Mouse (Mus musculus) forebrain, embryonic 13.5 days (tissue): Measurements from ENCODE around the gene Ripor1. TPM values are rescaled to one million over a fixed set of nuclear protein-coding genes. Genes with fewer than 3 reads are reported as not detected.
A peak's percentile ranks its signal among the peaks of the same experiment; 100 is the strongest.

Source experiments
- ATAC-seq: fragments of 200-750 bp; cut with Nextera tagmentation; 2 replicates; pipeline ENCODE4 v1.8.0; 2017
- H3K27ac ChIP-seq: fragments of 300-500 bp; sonication (generic); 2 replicates; pipeline ENCODE4 v1.5.1; 2015; ENCODE audit warnings: inconsistent platforms, mild to moderate bottlenecking, moderate library complexity
- H3K27me3 ChIP-seq: fragments of 300-500 bp; sonication (generic); 2 replicates; pipeline ENCODE4 v1.6.1; 2015; ENCODE audit warnings: mild to moderate bottlenecking, inconsistent platforms
- H3K36me3 ChIP-seq: fragments of 300-500 bp; sonication (generic); 2 replicates; pipeline ENCODE4 v1.6.1; 2015; ENCODE audit warnings: mild to moderate bottlenecking, inconsistent platforms; ENCODE audit not compliant: poor library complexity, severe bottlenecking
- H3K4me1 ChIP-seq: fragments of 300-500 bp; sonication (generic); 2 replicates; pipeline ENCODE4 v1.6.1; 2015; ENCODE audit warnings: inconsistent platforms
- H3K4me2 ChIP-seq: fragments of 300-500 bp; sonication (generic); 2 replicates; pipeline ENCODE4 v1.6.1; 2015; ENCODE audit warnings: inconsistent platforms, mild to moderate bottlenecking, moderate library complexity
- H3K4me3 ChIP-seq: fragments of 300-500 bp; sonication (generic); 2 replicates; pipeline ENCODE4 v1.5.1; 2015; ENCODE audit warnings: mild to moderate bottlenecking, inconsistent platforms
- H3K9ac ChIP-seq: fragments of 300-500 bp; sonication (generic); 2 replicates; pipeline ENCODE4 v1.6.1; 2015; ENCODE audit warnings: mild to moderate bottlenecking, inconsistent platforms
- H3K9me3 ChIP-seq: fragments of 300-500 bp; sonication (generic); replicated peaks from 2 replicates; pipeline ENCODE4 v1.6.1; 2016; ENCODE audit warnings: inconsistent platforms
- WGBS: fragments of 180-500 bp; shearing (Covaris S2); methylation state at CpG from one replicate; pipeline ENCODE4 v1.1.7; 2015; 5-methylcytosine and 5-hydroxymethylcytosine counted together
- polyA plus RNA-seq: library from polyadenylated mRNA; unstranded; fragments of >200 nt; fragmentation: Nextera tagmentation; extraction: Ambion mirVana; gene quantifications from 2 replicates; pipeline ENCODE4 v1.2.1, GENCODE M21; 2015

Ripor1 gene
- polyA plus RNA-seq, 1 experiment from 2014 or later = 17.6 TPM

DNA sequence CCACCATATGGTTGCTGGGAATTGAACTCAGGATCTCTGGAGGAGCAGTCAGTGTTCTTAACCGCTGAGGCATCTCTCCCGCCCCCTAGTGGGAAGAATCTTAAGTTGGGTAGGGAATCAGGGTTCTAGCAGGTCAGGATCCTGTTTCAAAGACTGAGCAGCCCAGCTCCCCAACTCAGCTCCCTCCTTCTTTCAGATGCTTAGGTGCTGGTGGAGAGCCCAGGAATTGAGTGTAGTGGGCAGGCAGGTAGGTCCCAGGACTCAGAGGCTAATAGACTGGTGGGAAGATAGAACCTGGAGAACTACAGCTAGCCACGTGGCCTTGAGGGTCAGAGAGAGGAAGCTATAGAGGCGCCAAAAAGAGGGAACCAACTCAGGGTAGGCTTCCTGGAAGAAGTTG is 2.6 kb downstream of the Ripor1 start:
- H3K9ac ChIP-seq = no peak overlapping the region
- ATAC-seq = no peak
- no peak overlapping the region for H3K4me2 ChIP-seq

DNA sequence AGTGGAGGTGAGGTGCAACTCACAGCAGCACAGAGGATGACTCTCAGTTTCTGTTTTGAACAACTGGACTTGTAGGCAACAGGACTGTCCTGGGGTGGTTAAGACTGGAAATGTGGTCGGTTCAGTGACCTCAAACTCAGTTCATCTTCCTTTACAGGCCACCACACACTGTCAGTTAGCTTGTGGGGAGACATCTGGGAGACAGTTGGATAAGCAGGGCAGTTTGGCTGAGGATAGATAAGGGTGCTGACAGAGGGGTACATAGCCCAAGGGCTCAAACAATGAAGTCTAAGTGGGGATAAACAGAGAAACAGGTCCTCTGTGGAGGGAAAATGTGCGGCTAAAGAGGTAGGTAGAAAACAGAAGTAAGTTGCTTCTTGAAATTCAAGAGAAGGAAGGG is 4.3 kb downstream of the Ripor1 start:
- H3K4me3 ChIP-seq = no peak overlapping the region
- H3K9me3 ChIP-seq = no peaks in the 10 kb centered on the region
- H3K27me3 ChIP-seq = peaks cover 23% of the 10 kb centered on the region
- no peak overlapping the region for H3K9ac ChIP-seq
- no peak for ATAC-seq
- no peak overlapping the region for H3K27ac ChIP-seq
- H3K4me1 ChIP-seq = peaks cover 36% of the 10 kb centered on the region
- H3K4me2 ChIP-seq = no peak overlapping the region
- 83% methylated on average over 2 of the region's 2 CpGs for WGBS
- no peaks in the 10 kb centered on the region for H3K36me3 ChIP-seq

More for the DNA sequence above, 2.6 kb downstream of the Ripor1 start:
- Histone ChIP-seq H3K9me3 (no peaks in the 10 kb centered on the region), H3K27ac (no peak overlapping the region), H3K4me3 (no peak overlapping the region), H3K4me1 (peaks cover 22% of the 10 kb centered on the region), H3K27me3 (peaks cover 17% of the 10 kb centered on the region), H3K36me3 (no peaks in the 10 kb centered on the region)
- 29% methylated on average over 4 of the region's 4 CpGs for WGBS

DNA sequence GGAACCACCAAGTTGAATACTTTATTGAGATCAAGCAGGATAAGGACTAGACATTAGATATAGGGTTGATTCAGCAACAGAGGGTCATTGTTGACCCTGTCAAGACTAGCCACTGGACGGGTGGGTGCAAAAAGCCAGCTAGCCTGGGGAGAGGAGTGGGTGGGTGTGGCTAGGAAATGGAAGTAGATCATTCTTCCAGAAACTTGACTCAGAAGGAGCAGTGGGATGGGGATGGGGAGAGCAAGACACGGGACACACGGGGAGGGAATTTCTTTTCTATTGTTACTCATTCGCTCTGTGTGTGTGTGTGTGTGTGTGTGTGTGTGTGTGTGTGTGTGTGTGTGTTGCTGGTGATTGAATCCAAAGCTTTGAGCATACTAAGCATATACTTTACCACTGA is 4.7 kb downstream of the Ripor1 start:
- Histone ChIP-seq H3K9me3 (no peaks in the 10 kb centered on the region), H3K4me3 (no peak overlapping the region), H3K27ac (no peak overlapping the region), H3K4me1 (peaks cover 38% of the 10 kb centered on the region), H3K9ac (no peak overlapping the region), H3K27me3 (peaks cover 28% of the 10 kb centered on the region), H3K36me3 (peaks cover 2% of the 10 kb centered on the region; the same call in 1 of the 2 replicates), H3K4me2 (no peak overlapping the region)
- no peak for ATAC-seq
- WGBS = 87% methylated on average over 4 of the region's 4 CpGs

DNA sequence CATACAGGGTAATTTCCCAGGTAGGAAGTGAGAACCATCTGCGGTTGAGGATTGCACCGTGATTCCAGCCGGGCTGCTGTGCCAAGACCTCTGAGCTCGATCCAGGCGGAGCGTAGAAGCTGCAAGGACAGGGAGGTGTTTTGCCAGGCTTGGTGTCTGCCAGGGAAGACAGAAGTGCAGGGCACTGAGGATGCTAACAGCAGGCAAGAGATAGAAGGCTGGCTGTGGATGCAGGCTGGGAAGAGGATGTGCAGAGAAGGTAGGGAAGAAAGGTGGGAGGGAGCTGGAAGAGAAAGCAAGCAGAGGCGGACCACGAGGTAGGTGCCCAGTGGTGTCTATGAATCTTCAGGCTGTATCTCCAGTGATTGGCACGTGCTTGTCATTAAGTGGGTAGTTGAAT is 6.8 kb downstream of the Ripor1 start:
- no peak overlapping the region for H3K4me2 ChIP-seq
- peaks cover 34% of the 10 kb centered on the region for H3K27me3 ChIP-seq
- WGBS = 88% methylated on average over 9 of the region's 9 CpGs
- peaks cover 23% of the 10 kb centered on the region for H3K36me3 ChIP-seq
- no peaks in the 10 kb centered on the region for H3K9me3 ChIP-seq
- no peak overlapping the region for H3K27ac ChIP-seq
- ATAC-seq = no peak
- H3K9ac ChIP-seq = no peak overlapping the region
- H3K4me3 ChIP-seq = no peak overlapping the region
- peaks cover 25% of the 10 kb centered on the region for H3K4me1 ChIP-seq

DNA sequence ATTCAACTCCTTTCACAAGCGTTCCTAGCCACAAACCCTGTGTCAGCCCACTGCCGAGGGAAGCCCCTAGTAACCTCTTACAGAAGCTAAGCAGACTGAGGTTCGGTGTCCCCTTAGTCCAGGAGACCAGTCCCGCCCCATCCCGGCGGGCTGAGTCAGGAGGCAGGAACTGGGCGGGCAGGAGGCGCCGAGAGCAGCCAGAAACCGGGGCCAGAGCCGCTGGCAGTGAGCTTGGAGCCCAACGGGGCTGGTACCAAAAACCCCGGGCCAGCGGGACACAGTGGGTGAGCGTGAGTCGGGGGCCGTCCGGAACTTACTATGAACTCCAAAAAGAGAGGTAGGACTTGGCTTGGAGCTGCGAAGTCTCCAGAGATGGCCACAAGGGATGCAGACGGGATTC is 8.0 kb downstream of the Ripor1 start:
- Histone ChIP-seq H3K9me3 (no peaks in the 10 kb centered on the region), H3K9ac (no peak overlapping the region), H3K27ac (no peak overlapping the region), H3K4me2 (peak overlapping the region; percentile 32), H3K36me3 (peaks cover 35% of the 10 kb centered on the region), H3K27me3 (peaks cover 34% of the 10 kb centered on the region), H3K4me3 (no peak overlapping the region), H3K4me1 (peaks cover 18% of the 10 kb centered on the region)
- no peak for ATAC-seq
- WGBS = 6% methylated on average over 20 of the region's 20 CpGs

DNA sequence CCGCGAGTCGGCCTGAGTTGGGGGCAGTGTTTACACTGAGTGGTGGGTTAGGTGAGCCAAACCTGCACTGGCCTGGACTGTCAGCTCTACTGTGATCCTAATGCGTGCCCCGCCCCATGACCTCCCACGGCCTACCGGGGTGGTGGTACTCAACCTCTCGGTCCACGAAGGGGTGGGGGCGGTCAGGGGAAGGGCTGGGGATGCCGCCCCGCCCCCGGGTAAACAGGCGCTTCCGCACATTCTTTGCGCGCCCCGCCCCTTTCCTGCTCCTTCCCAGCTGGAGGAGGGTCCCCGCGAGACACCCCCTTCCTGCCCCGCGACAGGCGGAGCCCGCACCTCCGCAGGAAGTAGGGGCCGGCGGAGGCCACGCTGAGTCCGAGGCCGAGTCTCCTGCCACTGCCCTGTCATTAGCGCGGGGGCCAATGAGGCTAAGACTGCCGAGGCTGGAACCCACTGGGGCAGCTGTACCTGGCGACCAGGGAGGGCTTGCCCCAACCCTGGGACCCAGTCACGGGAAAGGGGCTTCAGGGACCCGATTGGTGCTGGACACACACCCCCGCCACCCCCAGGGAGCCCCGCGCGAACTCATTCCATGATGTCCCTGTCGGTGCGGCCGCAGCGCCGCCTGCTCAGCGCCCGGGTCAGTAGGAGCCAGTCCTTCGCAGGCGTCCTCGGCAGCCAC is 8.9 kb downstream of the Ripor1 start:
- peaks cover 18% of the 10 kb centered on the region for H3K4me1 ChIP-seq
- ATAC-seq = peak; percentile 50
- H3K9me3 ChIP-seq = no peaks in the 10 kb centered on the region
- H3K4me2 ChIP-seq = peak overlapping the region; percentile 95
- peak overlapping the region; percentile 49 for H3K4me3 ChIP-seq
- peak overlapping the region; percentile 64 for H3K9ac ChIP-seq
- no peak overlapping the region for H3K27ac ChIP-seq
- H3K27me3 ChIP-seq = peaks cover 34% of the 10 kb centered on the region
- H3K36me3 ChIP-seq = peaks cover 44% of the 10 kb centered on the region
- 1% methylated on average over 46 of the region's 50 CpGs for WGBS

DNA sequence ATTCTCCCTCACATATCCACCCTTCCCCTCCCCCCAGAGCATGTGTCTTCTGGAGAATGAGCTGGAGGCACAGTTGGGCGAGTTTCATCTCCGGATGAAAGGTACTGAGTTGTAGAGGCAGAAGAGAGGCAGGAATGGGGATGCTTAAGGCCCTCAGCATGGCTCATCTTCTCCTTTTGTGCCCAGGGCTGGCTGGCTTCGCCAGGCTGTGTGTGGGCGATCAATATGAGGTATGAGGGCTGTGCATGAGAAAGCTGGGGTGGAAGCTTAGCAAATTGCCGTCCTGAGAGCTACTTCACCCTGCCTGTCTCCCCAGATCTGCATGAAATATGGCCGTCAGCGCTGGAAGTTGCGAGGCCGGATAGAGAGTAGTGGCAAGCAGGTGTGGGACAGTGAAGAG is 10.9 kb downstream of the Ripor1 start:
- 92% methylated on average over 9 of the region's 9 CpGs for WGBS
- H3K4me1 ChIP-seq = peaks cover 18% of the 10 kb centered on the region
- peaks cover 64% of the 10 kb centered on the region for H3K36me3 ChIP-seq

DNA sequence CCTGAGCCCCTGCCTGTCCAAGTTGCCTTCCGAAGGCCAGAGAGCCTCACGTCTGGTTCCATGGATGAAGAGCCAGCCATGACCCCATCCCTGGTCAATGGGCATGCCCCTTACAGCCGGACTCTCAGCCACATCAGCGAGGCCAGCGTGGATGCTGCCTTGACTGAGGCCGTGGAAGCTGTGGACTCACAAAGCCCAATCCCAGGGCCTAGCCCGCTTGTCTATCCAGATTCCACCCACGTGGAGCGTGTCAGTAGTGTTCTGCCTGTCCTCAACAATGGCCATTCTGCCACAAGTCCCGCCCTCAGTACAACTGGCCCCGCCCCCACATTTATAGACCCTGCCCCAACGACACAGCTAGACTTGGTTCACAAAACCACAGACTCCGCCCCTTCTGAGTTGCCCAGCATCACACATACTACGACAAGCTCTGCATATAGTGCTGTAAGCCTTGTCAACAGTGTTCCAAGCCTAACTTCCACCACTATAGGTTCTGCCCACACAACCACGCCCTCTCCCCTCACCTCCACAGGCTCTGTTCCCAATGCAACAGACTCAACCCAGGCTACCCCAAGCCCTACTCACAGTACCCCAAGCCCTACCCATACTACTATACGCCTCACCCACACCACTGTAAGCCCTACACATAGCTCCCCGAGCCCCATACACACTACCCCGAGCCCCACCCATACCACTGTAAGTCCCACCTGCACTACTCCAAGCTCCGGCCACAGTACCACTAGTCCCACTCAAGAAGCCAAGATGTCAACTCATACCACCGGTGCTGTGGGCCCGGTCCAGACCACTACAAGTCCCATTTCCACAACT is 12.6 kb downstream of the Ripor1 start:
- H3K4me1 ChIP-seq = peaks cover 30% of the 10 kb centered on the region
- H3K9me3 ChIP-seq = no peaks in the 10 kb centered on the region
- no peak overlapping the region for H3K9ac ChIP-seq
- no peak overlapping the region for H3K27ac ChIP-seq
- H3K4me2 ChIP-seq = no peak overlapping the region
- 90% methylated on average over 21 of the region's 21 CpGs for WGBS
- H3K27me3 ChIP-seq = peaks cover 24% of the 10 kb centered on the region
- H3K36me3 ChIP-seq = peaks cover 77% of the 10 kb centered on the region
- ATAC-seq = no peak
- no peak overlapping the region for H3K4me3 ChIP-seq

More for the DNA sequence above, 10.9 kb downstream of the Ripor1 start:
- no peak for ATAC-seq
- H3K27me3 ChIP-seq = peaks cover 34% of the 10 kb centered on the region
- no peak overlapping the region for H3K27ac ChIP-seq
- H3K9ac ChIP-seq = no peak overlapping the region
- no peak overlapping the region for H3K4me3 ChIP-seq
- H3K9me3 ChIP-seq = no peaks in the 10 kb centered on the region
- no peak overlapping the region for H3K4me2 ChIP-seq

DNA sequence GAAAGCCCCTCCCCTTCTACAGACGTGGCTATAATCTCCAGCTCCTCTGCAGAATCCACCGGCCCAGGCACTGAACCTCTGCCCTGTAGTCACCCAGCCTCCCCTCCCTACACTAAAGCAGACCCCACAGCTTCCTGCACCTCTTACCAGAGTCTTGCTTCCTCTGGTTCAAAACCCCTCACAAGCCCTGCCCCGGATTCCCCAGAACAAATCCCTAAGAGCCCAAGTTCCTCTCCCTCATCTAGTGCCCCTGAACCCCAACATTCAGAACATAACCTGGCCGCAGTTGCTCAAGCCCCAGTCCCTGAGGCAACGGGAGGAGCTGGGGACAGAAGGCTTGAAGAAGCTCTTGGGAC is 13.2 kb downstream of the Ripor1 start:
- Histone ChIP-seq H3K4me1 (peaks cover 31% of the 10 kb centered on the region), H3K9ac (no peak overlapping the region), H3K4me2 (no peak overlapping the region), H3K4me3 (no peak overlapping the region), H3K27me3 (peaks cover 19% of the 10 kb centered on the region), H3K27ac (no peak overlapping the region), H3K9me3 (no peaks in the 10 kb centered on the region), H3K36me3 (peaks cover 77% of the 10 kb centered on the region)
- no peak for ATAC-seq
- 88% methylated on average over 5 of the region's 5 CpGs for WGBS

DNA sequence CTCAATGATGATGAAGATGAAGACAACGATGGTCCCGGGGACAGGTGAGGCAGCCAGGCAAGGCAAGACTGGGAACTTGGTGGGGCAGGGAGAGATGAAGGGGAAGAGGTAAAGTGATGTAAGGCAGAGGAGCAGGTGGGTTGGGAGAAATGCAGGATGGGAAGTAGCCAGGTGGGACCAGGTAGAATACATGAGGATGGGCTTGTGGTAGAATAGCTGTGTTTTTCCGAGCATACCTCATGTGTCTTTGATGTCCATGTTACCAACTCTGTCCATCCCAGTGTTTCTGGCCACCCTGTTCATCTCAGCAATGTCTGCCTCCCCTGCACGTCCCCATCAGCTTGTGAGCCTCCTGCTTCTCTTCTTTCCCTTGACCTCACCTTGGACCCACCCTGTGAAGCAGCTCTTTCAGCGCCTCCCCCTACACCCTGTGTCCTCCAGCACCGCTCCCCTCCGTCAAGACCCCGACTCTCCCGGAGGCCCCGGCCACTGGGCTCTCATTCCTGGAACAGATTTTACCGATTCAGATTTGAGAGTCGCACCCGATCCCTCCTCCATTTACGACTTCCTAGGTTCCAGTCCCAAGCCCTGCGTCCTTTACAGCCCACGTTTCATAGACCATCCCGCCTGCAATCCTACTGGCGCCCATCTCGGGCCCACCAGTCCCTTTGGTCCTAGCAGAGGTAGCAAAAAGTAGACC is 14.0 kb downstream of the Ripor1 start:
- peaks cover 31% of the 10 kb centered on the region for H3K4me1 ChIP-seq
- no peak overlapping the region for H3K9ac ChIP-seq
- ATAC-seq = no peak
- peaks cover 77% of the 10 kb centered on the region for H3K36me3 ChIP-seq
- peaks cover 14% of the 10 kb centered on the region for H3K27me3 ChIP-seq
- H3K9me3 ChIP-seq = no peaks in the 10 kb centered on the region
- H3K4me3 ChIP-seq = no peak overlapping the region
- no peak overlapping the region for H3K4me2 ChIP-seq
- no peak overlapping the region for H3K27ac ChIP-seq
- WGBS = 94% methylated on average over 19 of the region's 19 CpGs

DNA sequence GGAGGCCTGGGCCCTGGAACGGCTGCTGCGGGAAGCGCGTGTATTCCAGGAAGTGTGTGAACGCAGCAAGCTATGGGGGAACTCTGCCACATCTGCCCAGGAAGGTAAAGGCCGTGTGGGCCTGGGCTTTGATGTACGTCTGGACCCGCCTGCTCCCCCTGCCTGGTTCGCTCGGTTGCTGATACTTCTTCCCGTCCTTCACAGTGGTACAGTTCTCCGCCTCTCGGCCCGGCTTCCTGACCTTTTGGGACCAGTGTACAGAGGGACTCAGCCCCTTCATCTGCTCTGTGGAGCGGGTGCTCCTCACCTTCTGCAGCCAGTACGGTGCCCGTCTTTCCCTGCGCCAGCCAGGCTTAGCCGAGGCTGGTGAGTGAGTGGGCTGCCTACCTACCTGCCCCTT is 15.2 kb downstream of the Ripor1 start:
- no peak overlapping the region for H3K4me2 ChIP-seq
- H3K4me1 ChIP-seq = peaks cover 30% of the 10 kb centered on the region
- no peak for ATAC-seq
- no peak overlapping the region for H3K4me3 ChIP-seq
- no peaks in the 10 kb centered on the region for H3K9me3 ChIP-seq
- no peak overlapping the region for H3K27ac ChIP-seq
- peaks cover 2% of the 10 kb centered on the region; the same call in 1 of the 2 replicates for H3K27me3 ChIP-seq
- H3K36me3 ChIP-seq = peaks cover 70% of the 10 kb centered on the region
- WGBS = 92% methylated on average over 19 of the region's 19 CpGs
- H3K9ac ChIP-seq = no peak overlapping the region
